Mouse (Mus musculus) fibroblast of lung, adult 2 months (primary cell): ENCODE data around the gene Unc13a.
A peak's percentile ranks its signal among the peaks of the same experiment; 100 is the strongest.

Experiments
- DNase-seq: peaks from one replicate; pipeline ENCODE4 v3.0.0-alpha.2; 2011; ENCODE audit warnings: low read depth

The Unc13a gene

DNA sequence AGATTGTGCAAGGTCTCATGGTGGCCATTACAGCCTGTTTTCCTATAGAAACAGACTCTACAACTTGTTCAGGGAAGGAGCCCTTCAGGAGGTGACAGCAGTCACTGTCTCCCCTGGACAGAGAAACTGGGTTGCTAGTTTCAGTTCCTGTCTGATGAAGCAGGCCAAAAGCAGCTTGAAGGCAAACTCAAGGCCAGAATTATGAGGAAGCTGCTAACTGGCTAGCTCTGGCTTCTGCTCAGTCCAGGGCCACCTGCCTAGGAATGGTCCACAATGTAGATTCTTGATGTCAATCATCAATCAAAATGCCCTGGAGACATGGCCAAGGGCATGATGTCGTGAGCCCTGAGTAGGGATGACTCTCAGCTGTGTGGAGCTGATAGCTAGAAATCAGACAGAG lies 46.5 kb downstream of the Unc13a start:
- DNase-seq, result no peak

- DNase-seq, result no peak
Measured at GRCm38 (mm10) chr8:71619786-71620185, 51.8 kb downstream of the Unc13a start.

DNA sequence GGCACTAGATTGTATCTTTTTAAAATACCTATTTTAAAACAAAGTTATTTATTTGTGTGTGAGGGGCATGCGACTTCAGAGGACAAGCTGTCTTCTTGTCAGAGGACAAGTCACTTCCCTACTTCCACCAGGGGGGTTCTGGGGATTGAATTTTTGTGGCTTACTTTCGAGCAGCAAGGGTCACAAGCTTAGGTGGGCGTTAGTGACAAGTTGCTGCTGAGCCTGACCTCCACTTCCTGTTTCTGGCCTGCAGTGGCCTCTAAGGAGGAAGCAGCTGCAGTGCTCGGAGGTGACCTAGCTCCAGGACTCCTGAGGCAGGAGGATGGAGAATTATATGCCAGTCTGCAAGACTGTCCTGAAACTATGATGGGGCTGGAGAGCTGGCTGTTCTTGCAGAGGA lies 58.1 kb downstream of the Unc13a start:
- DNase-seq, result no peak

GRCm38 (mm10) chr8:71612141-71612540 lies 59.4 kb downstream of the Unc13a start:
- DNase-seq, result no peak

- peak; percentile 97 for DNase-seq
Measured at GRCm38 (mm10) chr8:71610822-71611651, 60.5 kb downstream of the Unc13a start, which contains the start of gene Colgalt1. Colgalt1 (plus strand) TSS chr8:71610998.

DNA sequence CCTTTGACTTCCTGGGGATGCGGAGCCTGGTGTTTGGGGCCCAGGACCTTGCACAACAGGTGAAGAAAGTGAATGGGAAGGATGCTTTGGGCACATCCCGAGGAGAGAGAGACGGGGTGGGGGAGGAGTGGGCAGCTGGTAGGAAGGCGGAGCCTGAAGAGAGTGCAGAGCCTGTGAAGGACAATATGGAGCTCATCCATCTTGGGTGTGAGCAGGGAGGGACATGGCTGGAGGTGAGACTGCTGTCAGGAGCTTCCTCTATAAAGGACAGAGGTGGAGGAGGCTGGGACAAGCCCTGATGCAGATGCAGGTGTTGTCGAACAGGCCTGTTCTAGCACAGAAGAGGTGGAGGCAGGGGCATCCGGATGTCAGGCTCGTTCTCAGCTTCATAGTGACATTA lies 67.5 kb downstream of the Unc13a start:
- DNase-seq, result no peak

GRCm38 (mm10) chr8:71602666-71603334 lies 68.8 kb downstream of the Unc13a start:
- peak; percentile 28 for DNase-seq

DNA sequence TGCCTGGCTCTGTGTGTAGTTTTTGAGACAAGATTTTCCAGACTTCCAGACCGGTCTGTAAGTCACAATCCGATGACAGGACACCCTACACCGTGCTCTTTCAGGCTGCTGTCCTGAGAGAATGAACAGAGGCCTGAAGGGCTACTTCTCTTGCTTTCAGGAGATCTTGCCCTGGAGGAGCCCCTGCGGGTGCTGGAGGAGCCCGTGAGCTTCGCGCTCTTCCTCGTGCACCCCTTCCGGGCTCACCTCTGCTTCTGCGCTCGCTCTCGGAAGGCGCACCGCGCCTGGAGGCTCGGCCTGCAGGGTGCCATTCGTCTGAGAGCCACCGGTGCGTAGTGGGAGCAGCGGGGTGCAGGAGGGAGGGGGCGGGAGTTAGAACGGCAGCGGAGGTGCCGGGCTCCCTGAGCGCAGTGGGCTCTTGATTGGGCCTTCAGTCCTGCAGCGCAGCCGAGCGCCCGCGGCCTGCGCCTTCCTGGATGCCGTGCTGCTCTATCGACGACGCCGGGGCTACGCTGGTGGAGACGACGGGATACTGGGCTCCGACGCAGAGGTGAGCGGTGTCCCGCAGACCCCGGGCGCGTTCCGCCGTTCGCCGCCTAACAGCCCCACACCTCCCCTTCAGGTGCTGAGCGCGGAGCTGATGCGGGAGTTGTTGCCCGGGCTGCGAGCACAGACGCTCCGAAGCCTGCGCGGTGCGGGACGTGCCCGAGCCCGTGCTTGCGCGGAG lies 69.5 kb downstream of the Unc13a start:
- DNase-seq, result no peak

DNA sequence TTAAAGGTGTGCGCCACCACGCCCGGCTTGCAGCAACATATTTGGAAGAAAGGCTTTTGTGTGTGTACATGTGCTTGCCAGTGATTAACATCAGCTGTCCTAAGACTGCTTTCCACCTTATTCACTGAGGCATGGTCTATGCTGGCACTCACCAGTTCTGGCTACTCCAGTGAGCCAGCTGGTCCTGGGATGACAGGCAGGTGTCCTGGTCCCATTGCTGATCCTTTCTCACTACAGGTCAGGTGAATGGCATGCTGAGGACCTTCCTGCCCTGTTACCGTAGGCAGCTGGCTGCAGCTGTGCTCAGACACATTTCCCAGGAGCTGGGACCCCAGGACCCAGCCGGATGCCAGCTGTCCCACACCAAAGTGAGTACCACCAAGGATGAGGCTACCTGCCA lies 72.7 kb downstream of the Unc13a start:
- DNase-seq, result no peak

GRCm38 (mm10) chr8:71598375-71598774 lies 73.2 kb downstream of the Unc13a start:
- DNase-seq, result no peak

- DNase-seq, result no peak
Measured at GRCm38 (mm10) chr8:71597451-71597850, 74.1 kb downstream of the Unc13a start, which contains the start of gene Fam129c. Fam129c (plus strand) TSS chr8:71597648.

- DNase-seq, result no peak
Measured at GRCm38 (mm10) chr8:71596798-71597197, 74.8 kb downstream of the Unc13a start.

DNA sequence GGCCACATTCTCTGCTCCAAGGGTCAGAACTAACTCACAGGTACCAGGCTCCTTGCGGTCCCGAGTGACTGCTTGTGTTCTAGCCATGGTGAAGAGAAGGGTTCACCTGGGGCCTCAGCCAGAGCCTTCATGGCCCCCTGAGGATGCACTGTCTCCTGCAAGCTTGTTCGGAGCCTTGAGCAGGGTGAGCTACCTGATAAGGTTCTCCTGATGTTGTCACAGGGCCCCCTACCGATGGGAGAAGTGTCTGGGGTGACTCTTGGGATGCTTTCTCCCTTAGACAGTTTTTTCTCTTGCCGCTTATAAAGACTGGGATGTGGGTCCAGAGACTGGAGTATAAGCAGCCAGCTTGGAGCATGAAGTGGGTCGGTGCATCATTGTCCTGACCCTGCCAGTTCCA lies 75.2 kb downstream of the Unc13a start:
- no peak for DNase-seq

- no peak for DNase-seq
Measured at GRCm38 (mm10) chr8:71595862-71596261, 75.7 kb downstream of the Unc13a start.

DNA sequence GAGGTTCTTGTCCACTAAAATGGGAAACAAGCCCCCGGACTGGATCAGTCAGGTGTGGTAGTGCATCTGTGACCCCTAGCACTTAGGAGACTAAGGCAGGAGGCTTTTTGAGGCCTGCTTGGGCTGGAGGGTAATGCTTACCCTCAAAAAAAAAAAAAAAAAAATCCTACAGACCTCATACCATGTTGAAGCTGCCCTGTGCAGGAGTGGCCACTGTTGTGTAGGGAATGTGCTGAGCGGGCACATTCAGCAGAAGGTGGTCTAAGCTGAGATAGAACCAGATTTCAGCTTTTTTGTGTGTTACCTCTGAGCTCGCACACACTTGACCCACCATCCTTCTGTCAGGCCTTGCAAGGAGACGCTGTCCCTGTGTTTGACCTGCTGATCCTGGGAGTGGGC lies 77.2 kb downstream of the Unc13a start:
- no peak for DNase-seq

- no peak for DNase-seq
Measured at GRCm38 (mm10) chr8:71593556-71594323, 77.8 kb downstream of the Unc13a start.

- DNase-seq, result no peak
Measured at GRCm38 (mm10) chr8:71592374-71593170, 79.0 kb downstream of the Unc13a start.

DNA sequence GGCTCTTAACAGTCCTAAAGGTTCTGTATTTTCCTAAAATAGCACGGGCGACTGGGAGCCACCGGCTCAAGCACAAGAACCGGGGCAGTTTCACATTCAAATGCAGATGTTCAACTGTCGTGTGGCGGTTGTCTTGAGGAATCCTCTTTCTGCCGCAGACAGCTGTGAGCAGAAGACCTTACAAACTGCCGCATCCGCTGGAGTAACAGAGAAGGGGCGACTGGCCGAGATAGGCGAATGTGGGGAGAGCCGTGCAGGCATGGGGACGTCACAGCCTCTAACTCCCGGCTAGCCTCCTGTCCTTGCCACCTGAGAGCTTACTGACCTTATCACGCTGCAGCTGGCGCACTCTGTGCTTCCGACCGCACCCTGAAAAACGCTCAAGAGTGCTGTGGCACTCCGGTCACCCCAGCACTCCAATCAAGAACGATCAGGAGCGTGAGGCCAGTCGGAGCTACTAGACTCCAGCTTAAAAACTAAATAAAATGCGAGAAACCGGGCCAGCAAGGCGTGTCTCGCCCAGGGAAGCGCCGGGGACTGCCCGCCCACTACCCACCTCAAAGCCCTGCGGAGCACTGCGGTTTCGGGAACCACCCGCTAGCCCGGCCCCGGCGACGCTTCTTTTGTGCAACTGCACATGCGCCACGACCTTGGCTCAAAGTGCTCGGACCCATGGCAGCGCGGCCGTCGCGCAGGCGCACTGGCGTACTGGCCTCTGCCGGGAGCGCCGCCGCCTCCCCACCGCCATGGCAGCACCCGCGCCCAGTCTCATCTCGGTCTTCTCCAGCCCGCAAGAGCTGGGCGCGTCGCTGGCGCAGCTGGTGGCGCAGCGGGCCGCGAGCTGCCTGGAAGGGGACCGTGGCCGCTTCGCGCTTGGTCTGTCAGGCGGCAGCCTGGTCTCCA lies 79.8 kb downstream of the Unc13a start, which contains the start of gene Pgls:
Gene Pgls, plus strand, starts transcription at position 706 of the 903 bp plus-strand sequence.
- DNase-seq, result peak; percentile 73

- DNase-seq, result no peak
Measured at GRCm38 (mm10) chr8:71591017-71591416, 80.5 kb downstream of the Unc13a start.

DNA sequence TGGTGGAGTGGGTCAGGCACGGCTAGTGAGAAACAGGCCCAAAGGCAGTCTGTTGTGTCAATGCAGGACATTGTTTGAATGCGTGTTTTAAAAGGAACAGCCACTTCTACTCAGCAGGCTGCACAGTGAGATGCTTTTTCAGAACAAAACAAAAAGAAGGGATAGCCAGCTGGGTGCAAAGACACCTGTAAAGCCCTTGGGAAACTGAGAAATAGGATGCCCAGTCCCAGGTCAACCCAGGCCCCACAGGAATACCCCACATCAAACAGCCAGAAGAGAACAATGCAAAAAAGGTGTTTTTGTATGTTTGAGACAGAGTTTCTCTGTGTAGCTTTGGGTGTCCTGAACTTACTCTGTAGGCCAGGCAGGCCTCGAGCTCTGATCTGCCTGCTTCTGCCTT lies 82.8 kb downstream of the Unc13a start:
- DNase-seq, result no peak
